Mouse (Mus musculus): Measurements from ENCODE around the gene Med13. TPM values are rescaled to one million over a fixed set of nuclear protein-coding genes. Genes with fewer than 3 reads are reported as not detected.

Med13 gene
- polyA plus RNA-seq (2014; fragmentation: Nextera tagmentation; extraction: Ambion mirVana) = 14.2 and 14.3 TPM in 2 replicates

DNA sequence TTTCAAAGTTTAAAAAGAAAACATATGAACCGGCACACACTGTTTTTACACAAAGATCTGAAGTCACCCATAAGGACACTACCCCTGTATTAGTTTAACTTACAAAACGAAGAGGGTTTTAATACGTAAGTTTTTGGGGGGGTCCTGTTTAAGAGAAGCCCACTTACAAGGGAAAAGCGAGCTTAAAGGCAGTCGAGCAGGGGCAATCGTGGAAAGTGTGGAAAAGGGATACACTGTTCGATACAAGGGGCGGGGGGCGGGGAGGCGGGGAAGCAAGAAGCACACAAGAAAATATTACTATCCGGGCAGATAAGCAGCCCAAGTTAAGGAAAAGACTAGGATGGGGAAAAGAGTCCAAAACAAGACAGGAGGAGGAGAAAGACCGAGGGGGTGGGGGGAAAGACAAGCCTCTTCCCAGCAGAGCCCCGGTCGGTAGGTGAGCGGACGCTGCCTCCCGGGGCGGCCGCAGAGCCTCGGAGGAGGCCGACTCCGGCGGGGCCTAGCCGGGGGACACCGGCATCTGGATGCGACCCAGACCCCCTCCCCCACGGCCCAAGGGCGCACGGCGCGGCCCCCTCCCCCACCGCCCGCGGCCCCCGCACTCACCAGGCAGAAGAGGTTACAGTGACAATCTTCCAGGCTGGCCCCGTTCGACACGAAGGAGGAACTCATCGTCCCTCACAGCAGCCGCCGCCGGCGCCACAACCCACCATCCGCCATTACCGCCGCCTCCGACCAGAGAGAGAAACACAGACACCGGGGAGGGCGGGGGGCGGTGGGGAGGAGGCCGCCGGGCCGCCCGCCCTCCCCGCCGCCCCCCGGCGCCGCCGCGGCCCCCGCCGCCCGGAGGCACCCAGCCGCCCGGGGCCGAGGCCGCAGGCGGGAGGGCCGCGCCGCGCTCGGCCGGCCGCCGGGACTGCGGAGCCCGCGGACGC lies at the start of gene Med13:
Gene Med13, minus strand, starts transcription at position 749 of the 935 bp plus-strand sequence.
- Histone ChIP-seq H3K9ac (ENCODE audit: low read length) (peak within 1 kb of the TSS; percentile 99), H3K4me1 (replicated peaks; ENCODE audit: control insufficient read depth, insufficient read depth, low read length) (peaks cover 23% of the 10 kb centered on the region), H3K9me3 (ENCODE audit: control insufficient read depth, low read length) (no peaks in the 10 kb centered on the region), H3K4me3 (ENCODE audit: low read depth, low read length) (peak within 1 kb of the TSS; percentile 95), H3K4me2 (ENCODE audit: low read length) (peak within 1 kb of the TSS; percentile 93), H3K36me3 (ENCODE audit: control insufficient read depth, insufficient read depth, low read length) (peaks cover 27% of the 10 kb centered on the region), H3K27ac (ENCODE audit: low read depth) (peak within 1 kb of the TSS; percentile 99), H3K27me3 (replicated peaks; ENCODE audit: control insufficient read depth, insufficient read depth, low read length) (no peaks in the 10 kb centered on the region)
- under 1% methylated on average over 61 of the region's 81 CpGs for WGBS
- DNase-seq (ENCODE audit: low spot score) (peak; percentile 81), ATAC-seq (replicated peaks; ENCODE audit: low FRiP score, low TSS enrichment, low read depth) (peak; percentile 41; the same call in 1 of the 2 replicates)

GRCm38 (mm10) chr11:86404590-86404989 lies 47.2 kb upstream of the Med13 start:
- DNase-seq (ENCODE audit: low spot score) (no peak), ATAC-seq (replicated peaks; ENCODE audit: low FRiP score, low TSS enrichment, low read depth) (no peak)
- Histone ChIP-seq H3K4me3 (ENCODE audit: low read depth, low read length) (no peak overlapping the region), H3K9ac (ENCODE audit: low read length) (no peak overlapping the region), H3K27ac (ENCODE audit: low read depth) (no peak overlapping the region), H3K4me1 (replicated peaks; ENCODE audit: control insufficient read depth, insufficient read depth, low read length) (no peaks in the 10 kb centered on the region), H3K9me3 (ENCODE audit: control insufficient read depth, low read length) (no peaks in the 10 kb centered on the region), H3K36me3 (ENCODE audit: control insufficient read depth, insufficient read depth, low read length) (no peaks in the 10 kb centered on the region), H3K4me2 (ENCODE audit: low read length) (no peak overlapping the region), H3K27me3 (replicated peaks; ENCODE audit: control insufficient read depth, insufficient read depth, low read length) (no peaks in the 10 kb centered on the region)
- 79% methylated on average over 4 of the region's 4 CpGs for WGBS

DNA sequence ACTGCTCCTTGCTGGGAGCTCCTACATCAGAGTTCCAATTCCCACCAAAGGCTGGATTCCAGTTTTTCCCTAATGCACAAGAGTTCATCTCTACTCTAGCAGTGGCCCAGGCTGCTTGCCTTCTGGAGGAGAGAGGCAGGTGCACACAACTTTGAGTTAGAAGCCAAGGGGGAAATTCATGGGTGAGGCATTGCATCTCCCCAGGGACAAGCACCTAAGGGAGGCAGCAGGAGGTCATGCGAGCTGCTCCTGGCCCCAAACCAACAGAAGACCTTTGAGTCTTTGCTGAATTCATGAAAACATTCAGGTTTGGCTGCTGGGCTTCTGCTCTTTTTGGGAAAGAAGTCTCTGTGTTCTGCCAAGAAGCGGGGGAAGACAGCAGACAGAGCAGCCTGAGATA lies 46.4 kb upstream of the Med13 start:
- ATAC-seq (replicated peaks; ENCODE audit: low FRiP score, low TSS enrichment, low read depth) (no peak), DNase-seq (ENCODE audit: low spot score) (no peak)
- no peak overlapping the region for H3K4me3 ChIP-seq (ENCODE audit: low read depth, low read length)
- H3K4me2 ChIP-seq (ENCODE audit: low read length) = no peak overlapping the region
- no peaks in the 10 kb centered on the region for H3K27me3 ChIP-seq (replicated peaks; ENCODE audit: control insufficient read depth, insufficient read depth, low read length)
- 73% methylated on average over 2 of the region's 2 CpGs for WGBS
- no peaks in the 10 kb centered on the region for H3K36me3 ChIP-seq (ENCODE audit: control insufficient read depth, insufficient read depth, low read length)
- no peak overlapping the region for H3K9ac ChIP-seq (ENCODE audit: low read length)
- no peaks in the 10 kb centered on the region for H3K9me3 ChIP-seq (ENCODE audit: control insufficient read depth, low read length)
- H3K4me1 ChIP-seq (replicated peaks; ENCODE audit: control insufficient read depth, insufficient read depth, low read length) = no peaks in the 10 kb centered on the region
- H3K27ac ChIP-seq (ENCODE audit: low read depth) = no peak overlapping the region

DNA sequence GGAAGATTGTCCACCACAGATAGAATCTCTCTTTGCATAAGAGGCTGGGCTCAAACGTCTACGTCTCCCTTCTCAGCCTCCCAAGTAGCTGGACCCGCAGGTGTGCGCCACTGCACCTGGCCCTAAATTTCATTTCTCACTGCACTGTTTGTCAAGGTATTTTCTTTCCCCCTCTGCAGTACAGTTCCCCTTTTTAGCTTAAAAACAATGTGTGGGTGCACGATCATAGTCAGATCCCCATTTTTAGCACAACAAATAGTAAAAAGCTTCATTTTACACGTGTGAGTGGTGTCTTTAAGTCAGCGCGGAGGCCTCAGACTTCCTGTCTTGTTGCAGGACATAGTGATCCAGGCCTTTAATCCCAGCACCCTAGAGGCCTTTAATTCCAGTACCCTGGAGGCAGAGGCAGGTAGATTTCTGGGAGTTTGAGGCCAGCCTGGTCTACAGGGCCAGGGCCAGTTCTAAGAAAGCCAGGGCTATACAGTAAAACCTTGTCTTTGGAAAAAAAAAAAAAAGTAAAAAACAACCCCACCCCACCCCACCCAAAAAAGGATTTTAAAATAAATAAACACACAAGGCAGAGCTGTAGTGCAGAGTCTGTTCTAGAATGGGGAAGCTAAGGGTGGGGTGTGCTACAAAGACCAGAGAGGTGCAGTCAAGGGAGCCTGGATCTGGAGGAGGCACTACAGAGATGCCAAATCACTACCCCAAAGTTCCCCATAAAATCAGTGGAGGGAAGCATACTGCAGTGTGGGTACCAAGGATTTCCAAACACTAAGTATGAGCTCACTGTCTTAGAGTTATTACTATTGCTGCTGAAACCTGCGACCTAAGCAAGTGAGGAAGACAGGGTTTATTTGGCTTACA lies 42.1 kb upstream of the Med13 start:
- WGBS = 80% methylated on average over 9 of the region's 9 CpGs
- H3K9me3 ChIP-seq (ENCODE audit: control insufficient read depth, low read length) = no peaks in the 10 kb centered on the region

DNA sequence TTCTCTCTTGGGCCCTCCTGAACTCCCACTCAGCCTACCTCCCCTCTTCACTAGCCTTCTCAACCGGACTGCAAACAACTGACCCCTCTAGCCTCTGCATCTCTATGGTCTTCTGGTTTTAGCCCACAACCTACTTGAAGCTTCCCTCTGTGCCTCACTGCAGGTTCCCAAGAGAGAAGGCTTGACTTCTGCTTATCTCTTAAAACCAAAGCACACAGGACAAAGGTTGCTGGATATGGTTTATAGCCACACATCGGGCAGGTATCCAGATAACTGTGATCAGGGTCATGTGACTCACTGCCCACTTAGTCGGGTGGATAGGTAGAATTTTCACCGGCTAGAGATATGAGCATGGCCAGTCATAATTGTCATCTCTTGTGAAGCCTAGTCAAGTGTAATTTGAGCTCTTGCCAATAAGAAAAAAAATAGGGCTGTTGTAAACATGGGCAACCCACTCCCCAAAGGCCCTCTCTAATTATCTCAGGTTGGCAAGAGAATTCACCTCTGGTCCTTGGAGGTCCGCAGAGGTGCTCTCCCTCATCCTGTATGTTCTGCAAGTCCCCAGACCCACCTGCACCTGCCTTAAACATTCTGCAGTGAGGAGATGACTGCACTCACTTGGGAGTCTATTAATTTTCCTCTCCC lies 39.7 kb upstream of the Med13 start:
- Histone ChIP-seq H3K4me3 (ENCODE audit: low read depth, low read length) (no peak overlapping the region), H3K36me3 (ENCODE audit: control insufficient read depth, insufficient read depth, low read length) (no peaks in the 10 kb centered on the region), H3K4me2 (ENCODE audit: low read length) (0 out of 2 replicates have a peak overlapping the region, but pooled peaks have one; percentile 14), H3K9me3 (ENCODE audit: control insufficient read depth, low read length) (no peaks in the 10 kb centered on the region), H3K4me1 (replicated peaks; ENCODE audit: control insufficient read depth, insufficient read depth, low read length) (peaks cover 8% of the 10 kb centered on the region; the same call in 1 of the 2 replicates), H3K27me3 (replicated peaks; ENCODE audit: control insufficient read depth, insufficient read depth, low read length) (no peaks in the 10 kb centered on the region), H3K27ac (ENCODE audit: low read depth) (peak overlapping the region; percentile 51; the same call in 1 of the 2 replicates), H3K9ac (ENCODE audit: low read length) (no peak overlapping the region)
- WGBS = 58% methylated on average over 5 of the region's 5 CpGs
- DNase-seq (ENCODE audit: low spot score) = peak; percentile 58
- peak; percentile 72 for ATAC-seq (replicated peaks; ENCODE audit: low FRiP score, low TSS enrichment, low read depth)

More for the DNA sequence above, 42.1 kb upstream of the Med13 start:
- H3K4me1 ChIP-seq (replicated peaks; ENCODE audit: control insufficient read depth, insufficient read depth, low read length) = peaks cover 8% of the 10 kb centered on the region; the same call in 1 of the 2 replicates
- DNase-seq (ENCODE audit: low spot score) = no peak
- no peaks in the 10 kb centered on the region for H3K27me3 ChIP-seq (replicated peaks; ENCODE audit: control insufficient read depth, insufficient read depth, low read length)
- no peak overlapping the region for H3K4me2 ChIP-seq (ENCODE audit: low read length)
- H3K36me3 ChIP-seq (ENCODE audit: control insufficient read depth, insufficient read depth, low read length) = no peaks in the 10 kb centered on the region
- H3K27ac ChIP-seq (ENCODE audit: low read depth) = no peak overlapping the region
- no peak for ATAC-seq (replicated peaks; ENCODE audit: low FRiP score, low TSS enrichment, low read depth)
- no peak overlapping the region for H3K4me3 ChIP-seq (ENCODE audit: low read depth, low read length)
- no peak overlapping the region for H3K9ac ChIP-seq (ENCODE audit: low read length)

DNA sequence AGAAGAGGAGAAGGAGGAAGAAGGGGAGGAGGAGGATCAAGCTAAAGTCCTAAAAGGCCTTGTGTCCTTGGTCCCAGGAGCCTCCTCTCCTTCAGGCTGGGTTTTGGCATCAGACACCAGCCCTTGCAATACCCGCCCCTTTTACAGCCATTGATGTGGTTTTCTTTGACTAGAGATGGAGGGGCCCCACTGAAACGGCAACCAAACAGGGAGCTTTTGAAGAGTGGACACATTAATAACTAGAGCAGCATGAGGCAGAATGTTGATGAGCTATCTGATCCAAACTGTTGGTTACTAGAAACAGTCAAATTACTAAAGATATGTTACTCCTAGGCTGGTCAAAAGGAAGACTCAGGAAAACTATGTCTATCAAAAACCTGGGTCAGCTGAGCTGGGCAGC lies 39.1 kb upstream of the Med13 start:
- Histone ChIP-seq H3K4me3 (ENCODE audit: low read depth, low read length) (no peak overlapping the region), H3K27ac (ENCODE audit: low read depth) (peak overlapping the region; percentile 38; the same call in 1 of the 2 replicates), H3K4me1 (replicated peaks; ENCODE audit: control insufficient read depth, insufficient read depth, low read length) (peaks cover 8% of the 10 kb centered on the region; the same call in 1 of the 2 replicates), H3K27me3 (replicated peaks; ENCODE audit: control insufficient read depth, insufficient read depth, low read length) (no peaks in the 10 kb centered on the region), H3K36me3 (ENCODE audit: control insufficient read depth, insufficient read depth, low read length) (no peaks in the 10 kb centered on the region), H3K9me3 (ENCODE audit: control insufficient read depth, low read length) (no peaks in the 10 kb centered on the region), H3K4me2 (ENCODE audit: low read length) (0 out of 2 replicates have a peak overlapping the region, but pooled peaks have one; percentile 14), H3K9ac (ENCODE audit: low read length) (no peak overlapping the region)
- no peak for ATAC-seq (replicated peaks; ENCODE audit: low FRiP score, low TSS enrichment, low read depth)
- DNase-seq (ENCODE audit: low spot score) = no peak
- 48% methylated on average over 2 of the region's 2 CpGs for WGBS

- Histone ChIP-seq H3K36me3 (ENCODE audit: control insufficient read depth, insufficient read depth, low read length) (no peaks in the 10 kb centered on the region), H3K9ac (ENCODE audit: low read length) (no peak overlapping the region), H3K4me1 (replicated peaks; ENCODE audit: control insufficient read depth, insufficient read depth, low read length) (peaks cover 8% of the 10 kb centered on the region; the same call in 1 of the 2 replicates), H3K9me3 (ENCODE audit: control insufficient read depth, low read length) (no peaks in the 10 kb centered on the region), H3K4me3 (ENCODE audit: low read depth, low read length) (no peak overlapping the region), H3K27me3 (replicated peaks; ENCODE audit: control insufficient read depth, insufficient read depth, low read length) (no peaks in the 10 kb centered on the region), H3K27ac (ENCODE audit: low read depth) (peak overlapping the region; percentile 62; the same call in 1 of the 2 replicates), H3K4me2 (ENCODE audit: low read length) (peak overlapping the region; percentile 34)
- 4% methylated on average over 9 of the region's 9 CpGs for WGBS
- peak; percentile 64 for DNase-seq (ENCODE audit: low spot score)
- peak; percentile 45; the same call in 1 of the 2 replicates for ATAC-seq (replicated peaks; ENCODE audit: low FRiP score, low TSS enrichment, low read depth)
Observed at GRCm38 (mm10) chr11:86395513-86396125, 38.2 kb upstream of the Med13 start.
